In genomic region chr4:133378236-133379045, GRCm38 (mm10) we compare ENCODE assay signal across 8 mouse cellular contexts. TPM values are rescaled to one million over a fixed set of nuclear protein-coding genes. Genes with fewer than 3 reads are reported as not detected.
DNase-seq lines count a peak whose midpoint lies in the region; ATAC-seq and TF ChIP-seq lines count a peak whose summit lies in the region.

No protein-coding gene starts in this region.

- no peak for DNase-seq in kidney, adult 9 months
- peak; percentile 60 for DNase-seq in limb, embryonic 11.5 days (ENCODE audit: low spot score)
- DNase-seq in layer of hippocampus, adult 18-20 months (ENCODE audit: low spot score in 2 of 2) = no peak

- WGBS in kidney, embryonic 14.5 days = 15% methylated on average over 13 of the region's 13 CpGs
- WGBS in bone marrow, adult 2 months = 21% methylated on average over 13 of the region's 13 CpGs
- 7% methylated on average over 12 of the region's 13 CpGs for WGBS in forebrain, embryonic 13.5 days
- WGBS in limb, embryonic 11.5 days = 2% methylated on average over 13 of the region's 13 CpGs
- WGBS in neural tube, embryonic 14.5 days = 12% methylated on average over 13 of the region's 13 CpGs

- no peak overlapping the region for H3K4me3 ChIP-seq in kidney, embryonic 14.5 days (ENCODE audit: low read length)
- peak overlapping the region; percentile 39 for H3K4me3 ChIP-seq in E14TG2a.4 (replicated peaks; ENCODE audit: low read length)
- no peak overlapping the region for H3K4me3 ChIP-seq in bone marrow, adult 2 months (replicated peaks; ENCODE audit: control insufficient read depth, low read depth, low read length)
- H3K4me3 ChIP-seq in forebrain, embryonic 13.5 days = no peak overlapping the region
- H3K4me3 ChIP-seq in limb, embryonic 11.5 days (ENCODE audit: low read depth, low read length) = no peak overlapping the region
- H3K4me3 ChIP-seq in neural tube, embryonic 14.5 days (ENCODE audit: low read depth, low read length) = no peak overlapping the region

- H3K27ac ChIP-seq in kidney, embryonic 14.5 days (ENCODE audit: low read depth, low read length) = peak overlapping the region; percentile 76
- peak overlapping the region; percentile 30; the same call in 1 of the 2 replicates for H3K27ac ChIP-seq in bone marrow, adult 2 months (ENCODE audit: control insufficient read depth, insufficient read depth, low read depth, low read length, poor library complexity)
- no peak overlapping the region for H3K27ac ChIP-seq in forebrain, embryonic 13.5 days
- H3K27ac ChIP-seq in limb, embryonic 11.5 days (replicated peaks; ENCODE audit: low read depth, low read length) = peak overlapping the region; percentile 42; the same call in 1 of the 2 replicates
- no peak overlapping the region for H3K27ac ChIP-seq in neural tube, embryonic 14.5 days (ENCODE audit: low read depth, low read length)

- peak; percentile 48 for ATAC-seq in kidney, embryonic 14.5 days (ENCODE audit: low FRiP score, low TSS enrichment)
- ATAC-seq in forebrain, embryonic 13.5 days = no peak
- ATAC-seq in limb, embryonic 11.5 days (ENCODE audit: insufficient number of reproducible peaks, low FRiP score, low TSS enrichment, low read depth) = 0 out of 2 replicates have a peak, but pooled peaks have one; percentile 21
- no peak for ATAC-seq in neural tube, embryonic 14.5 days (ENCODE audit: low read depth)

- 0 out of 2 replicates have a peak overlapping the region, but pooled peaks have one; percentile 2 for H3K4me2 ChIP-seq in kidney, embryonic 14.5 days (replicated peaks; ENCODE audit: low read depth, low read length)
- peak overlapping the region; percentile 13; the same call in 1 of the 2 replicates for H3K4me2 ChIP-seq in forebrain, embryonic 13.5 days
- peak overlapping the region; percentile 20; the same call in 1 of the 2 replicates for H3K4me2 ChIP-seq in limb, embryonic 11.5 days (ENCODE audit: low read depth, severe bottlenecking)
- H3K4me2 ChIP-seq in neural tube, embryonic 14.5 days (ENCODE audit: low read depth, low read length) = no peak overlapping the region

- peaks cover 3% of the 10 kb centered on the region; the same call in 1 of the 2 replicates for H3K36me3 ChIP-seq in kidney, embryonic 14.5 days (ENCODE audit: control insufficient read depth, insufficient read depth, low read length)
- H3K36me3 ChIP-seq in E14TG2a.4 (ENCODE audit: insufficient read depth, low read length) = peaks cover 14% of the 10 kb centered on the region
- no peaks in the 10 kb centered on the region; the same call in 1 of the 2 replicates for H3K36me3 ChIP-seq in forebrain, embryonic 13.5 days (ENCODE audit: poor library complexity, severe bottlenecking)
- H3K36me3 ChIP-seq in limb, embryonic 11.5 days (ENCODE audit: control insufficient read depth, insufficient read depth, low read length) = no peaks in the 10 kb centered on the region
- H3K36me3 ChIP-seq in neural tube, embryonic 14.5 days (ENCODE audit: control insufficient read depth, insufficient read depth, low read length) = no peaks in the 10 kb centered on the region

- no peaks in the 10 kb centered on the region for H3K9me3 ChIP-seq in kidney, embryonic 14.5 days (ENCODE audit: control insufficient read depth, low read length)
- H3K9me3 ChIP-seq in E14TG2a.4 (ENCODE audit: low read length) = no peaks in the 10 kb centered on the region
- H3K9me3 ChIP-seq in forebrain, embryonic 13.5 days (replicated peaks) = no peaks in the 10 kb centered on the region
- H3K9me3 ChIP-seq in limb, embryonic 11.5 days (ENCODE audit: control insufficient read depth, low read length) = no peaks in the 10 kb centered on the region
- no peaks in the 10 kb centered on the region for H3K9me3 ChIP-seq in neural tube, embryonic 14.5 days (ENCODE audit: control insufficient read depth, low read length)

- TF ChIP-seq POLR2A in bone marrow, adult 2 months (IDR thresholded peaks at IDR 0.05; ENCODE audit: borderline replicate concordance, control insufficient read depth, low read depth, low read length) = no peak

- no peak for TF ChIP-seq CTCF in E14TG2a.4 (conservative IDR thresholded peaks at IDR 0.05; ENCODE audit: low read length)
- TF ChIP-seq CTCF in bone marrow, adult 2 months (IDR thresholded peaks at IDR 0.05; ENCODE audit: control insufficient read depth, insufficient read depth, low read length) = no peak

- H3K4me1 ChIP-seq in kidney, embryonic 14.5 days (ENCODE audit: control insufficient read depth, insufficient read depth, low read length) = peaks cover 41% of the 10 kb centered on the region
- peaks cover 84% of the 10 kb centered on the region for H3K4me1 ChIP-seq in E14TG2a.4 (replicated peaks; ENCODE audit: low read depth, low read length)
- peaks cover 5% of the 10 kb centered on the region; the same call in 1 of the 2 replicates for H3K4me1 ChIP-seq in bone marrow, adult 2 months (ENCODE audit: control insufficient read depth, insufficient read depth, low read length)
- peaks cover 37% of the 10 kb centered on the region for H3K4me1 ChIP-seq in forebrain, embryonic 13.5 days
- H3K4me1 ChIP-seq in limb, embryonic 11.5 days (ENCODE audit: control insufficient read depth, insufficient read depth, low read length) = peaks cover 29% of the 10 kb centered on the region
- H3K4me1 ChIP-seq in neural tube, embryonic 14.5 days (ENCODE audit: control insufficient read depth, insufficient read depth, low read length) = peaks cover 23% of the 10 kb centered on the region

- 0 out of 2 replicates have a peak overlapping the region, but pooled peaks have one; percentile 28 for H3K9ac ChIP-seq in kidney, embryonic 14.5 days (ENCODE audit: low read depth, low read length)
- peak overlapping the region; percentile 53 for H3K9ac ChIP-seq in forebrain, embryonic 13.5 days
- H3K9ac ChIP-seq in limb, embryonic 11.5 days (ENCODE audit: low read length) = no peak overlapping the region
- 0 out of 2 replicates have a peak overlapping the region, but pooled peaks have one; percentile 28 for H3K9ac ChIP-seq in neural tube, embryonic 14.5 days (replicated peaks; ENCODE audit: low read depth, low read length)

- H3K27me3 ChIP-seq in kidney, embryonic 14.5 days (ENCODE audit: control insufficient read depth, insufficient read depth, low read length) = no peaks in the 10 kb centered on the region
- H3K27me3 ChIP-seq in E14TG2a.4 (ENCODE audit: insufficient read depth, low read length) = no peaks in the 10 kb centered on the region
- no peaks in the 10 kb centered on the region for H3K27me3 ChIP-seq in forebrain, embryonic 13.5 days
- no peaks in the 10 kb centered on the region for H3K27me3 ChIP-seq in limb, embryonic 11.5 days (ENCODE audit: control insufficient read depth, insufficient read depth, low read length)
- no peaks in the 10 kb centered on the region for H3K27me3 ChIP-seq in neural tube, embryonic 14.5 days (ENCODE audit: control insufficient read depth, insufficient read depth, low read length)

RNA-seq across cellular contexts. Expression of gene Slc9a1, which starts 8.9 kb away (rescaled TPM):
- 5.6 and 7.6 TPM in 2 replicates for polyA plus RNA-seq in kidney, embryonic 14.5 days (2014; fragmentation: Nextera tagmentation; extraction: Ambion mirVana)
- polyA plus RNA-seq in bone marrow, adult 2 months (2011; ENCODE audit: insufficient read depth, insufficient read length, low replicate concordance, missing spikeins) = 16.6 and 31.3 TPM in 2 replicates
- polyA plus RNA-seq in forebrain, embryonic 13.5 days (2015; fragmentation: Nextera tagmentation; extraction: Ambion mirVana) = 5.6 and 7.3 TPM in 2 replicates
- 8.0 and 8.5 TPM in 2 replicates for polyA plus RNA-seq in limb, embryonic 11.5 days (2014; fragmentation: Nextera tagmentation; extraction: Ambion mirVana)
- 8.0 and 9.7 TPM in 2 replicates for polyA plus RNA-seq in neural tube, embryonic 14.5 days (2014; fragmentation: Nextera tagmentation; extraction: Ambion mirVana)
- 10 to 100 TPM; 62.2 to 62.9 TPM for total RNA-seq in layer of hippocampus, adult 18-20 months (2021)

RNA-seq across cellular contexts. Expression of gene Wdtc1, which starts 25.2 kb away (rescaled TPM):
- polyA plus RNA-seq in kidney, embryonic 14.5 days (2014; fragmentation: Nextera tagmentation; extraction: Ambion mirVana) = 10.0 and 16.0 TPM in 2 replicates
- polyA plus RNA-seq in bone marrow, adult 2 months (2011; ENCODE audit: insufficient read depth, insufficient read length, low replicate concordance, missing spikeins) = 9.5 and 14.6 TPM in 2 replicates
- polyA plus RNA-seq in forebrain, embryonic 13.5 days (2015; fragmentation: Nextera tagmentation; extraction: Ambion mirVana) = 14.0 and 16.9 TPM in 2 replicates
- polyA plus RNA-seq in limb, embryonic 11.5 days (2014; fragmentation: Nextera tagmentation; extraction: Ambion mirVana) = 17.4 TPM in 2 replicates
- polyA plus RNA-seq in neural tube, embryonic 14.5 days (2014; fragmentation: Nextera tagmentation; extraction: Ambion mirVana) = 22.3 and 24.5 TPM in 2 replicates
- total RNA-seq in layer of hippocampus, adult 18-20 months (2021) = 10 to 100 TPM; 79.6 to 83.1 TPM

Comparison
In these comparisons a context has a peak if more than half of its experiments do, and no peak if none do; other contexts are left out.
1. ATAC-seq: peak in kidney, embryonic 14.5 days (single experiment) and limb, embryonic 11.5 days (single experiment); none in forebrain, embryonic 13.5 days (single experiment) and neural tube, embryonic 14.5 days (single experiment).
2. H3K27ac ChIP-seq: peak in kidney, embryonic 14.5 days (single experiment), bone marrow, adult 2 months (single experiment) and limb, embryonic 11.5 days (single experiment); none in forebrain, embryonic 13.5 days (single experiment) and neural tube, embryonic 14.5 days (single experiment).